ENCODE assay signal across 33 mouse cellular contexts in the genomic region with DNA sequence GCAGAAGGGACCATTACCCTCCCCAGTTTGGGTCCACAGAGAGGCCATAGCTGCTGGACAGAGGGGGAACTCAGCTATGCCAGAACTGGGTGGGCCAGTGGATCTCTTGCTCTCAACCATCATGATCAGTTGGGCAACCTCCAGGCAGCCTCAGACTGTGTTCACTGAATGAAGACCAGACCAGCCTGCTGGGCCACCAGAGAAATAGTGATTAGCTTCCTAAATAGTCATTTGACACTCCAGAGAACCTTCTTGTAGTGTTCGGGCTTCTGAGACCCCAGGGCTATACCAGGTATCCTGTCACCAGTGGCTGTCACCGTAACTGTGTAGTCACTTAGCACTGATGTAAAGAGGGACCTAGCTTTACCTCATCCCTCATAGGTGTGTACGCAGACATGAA.
"Had no signal": no experiment of that assay in that cellular context is flagged by ENCODE, and none has a peak within 500 bp of the region (broad histone marks: within the 10 kb centered on the region; RNA-seq: fewer than 3 reads in every experiment).

No protein-coding gene starts in this region.

- H3K4me3 ChIP-seq: heart, embryonic 12.5 days; heart, embryonic 13.5 days; heart, embryonic 15.5 days; hindbrain, embryonic 10.5 days; hindbrain, embryonic 12.5 days; hindbrain, embryonic 13.5 days; hindbrain, embryonic 15.5 days; intestine, embryonic 15.5 days; kidney, embryonic 15.5 days; layer of hippocampus, adult 2 months; left cerebral cortex, adult 2 months had no signal

- H3K4me1 ChIP-seq: hindbrain, embryonic 10.5 days; hindbrain, embryonic 12.5 days; hindbrain, embryonic 13.5 days; hindbrain, embryonic 15.5 days had no signal

- H3K36me3 ChIP-seq: heart, embryonic 12.5 days; heart, embryonic 13.5 days; heart, embryonic 15.5 days; hindbrain, embryonic 10.5 days; hindbrain, embryonic 12.5 days; hindbrain, embryonic 13.5 days; hindbrain, embryonic 15.5 days; intestine, embryonic 15.5 days; kidney, embryonic 15.5 days had no signal

- H3K9me3 ChIP-seq: heart, embryonic 12.5 days; heart, embryonic 13.5 days; heart, embryonic 15.5 days; hindbrain, embryonic 10.5 days; hindbrain, embryonic 12.5 days; hindbrain, embryonic 13.5 days; hindbrain, embryonic 15.5 days; intestine, embryonic 15.5 days; kidney, embryonic 15.5 days had no signal

- H3K27ac ChIP-seq: heart, embryonic 13.5 days; heart, embryonic 15.5 days; hindbrain, embryonic 10.5 days; hindbrain, embryonic 12.5 days; hindbrain, embryonic 13.5 days; hindbrain, embryonic 14.5 days; hindbrain, embryonic 15.5 days; hindbrain, postnatal 0 days; intestine, embryonic 15.5 days; kidney, embryonic 15.5 days; kidney, postnatal 0 days; layer of hippocampus, adult 2 months; left cerebral cortex, adult 2 months had no signal

- DNase-seq: heart, postnatal 10 days; heart, postnatal 14 days; heart, postnatal 36 days; kidney, adult 11 months; kidney, adult 18-20 months; kidney, adult 2 months; kidney, adult 8-10 months; kidney, adult 9 months; kidney, postnatal 10 days; kidney, postnatal 14 days; kidney, postnatal 25 days; kidney, postnatal 36 days; kidney, postnatal 4 days; layer of hippocampus, adult 9-11 months; layer of hippocampus, postnatal 36 days had no signal

- H3K27me3 ChIP-seq: heart, embryonic 12.5 days; heart, embryonic 13.5 days; heart, embryonic 15.5 days; hindbrain, embryonic 12.5 days; hindbrain, embryonic 13.5 days; hindbrain, embryonic 15.5 days; intestine, embryonic 15.5 days; kidney, embryonic 15.5 days had no signal

- H3K9ac ChIP-seq: heart, embryonic 12.5 days; heart, embryonic 13.5 days; heart, embryonic 15.5 days; hindbrain, embryonic 12.5 days; hindbrain, embryonic 13.5 days; hindbrain, embryonic 14.5 days; hindbrain, embryonic 15.5 days; intestine, embryonic 15.5 days; kidney, embryonic 15.5 days had no signal

- ATAC-seq: hindbrain, embryonic 16.5 days; hindbrain, postnatal 0 days; inflammation-experienced regulatory T-cells, adult 6 months; intestine, embryonic 15.5 days; intestine, embryonic 16.5 days; intestine, postnatal 0 days had no signal

- H3K4me2 ChIP-seq: heart, embryonic 12.5 days; heart, embryonic 13.5 days; heart, embryonic 15.5 days; hindbrain, embryonic 12.5 days; hindbrain, embryonic 13.5 days; hindbrain, embryonic 14.5 days; hindbrain, embryonic 15.5 days; intestine, embryonic 15.5 days; kidney, embryonic 15.5 days had no signal
